ENCODE assay signal across 9 mouse cellular contexts in the genomic region with DNA sequence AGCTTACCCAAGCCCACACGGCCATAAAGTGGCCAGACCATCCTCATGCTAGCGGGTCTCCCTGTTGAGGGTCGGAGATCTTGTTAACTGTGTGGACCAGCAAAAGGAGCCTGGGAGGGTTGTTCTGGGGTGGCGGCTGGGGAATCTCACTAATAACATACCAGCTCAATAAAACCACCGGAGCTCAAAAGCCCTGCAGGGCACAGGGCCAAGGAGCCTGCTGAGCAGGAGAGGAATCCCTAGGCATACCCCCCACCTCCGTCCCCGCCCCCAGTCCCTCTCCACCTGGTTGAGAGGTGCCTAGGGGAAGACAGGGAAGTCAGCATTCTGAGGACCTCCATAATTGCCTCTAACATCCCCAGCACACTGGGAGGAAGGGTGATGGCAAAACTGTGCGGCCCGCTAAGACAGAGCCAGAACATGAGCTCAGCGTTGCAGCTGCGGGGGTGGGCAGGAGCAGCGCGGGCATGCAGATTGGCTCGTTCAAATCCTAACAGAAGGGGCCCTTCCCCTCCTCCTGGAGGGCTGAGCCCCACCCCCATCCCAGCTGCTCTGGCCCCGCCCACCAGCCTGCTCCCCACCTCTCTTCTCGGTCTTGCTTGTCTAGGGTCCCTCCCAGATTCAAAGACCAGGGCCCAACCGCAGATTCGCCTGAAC. TPM values are rescaled to one million over a fixed set of nuclear protein-coding genes. Genes with fewer than 3 reads are reported as not detected.
DNase-seq lines count a peak whose midpoint lies in the region; ATAC-seq lines count a peak whose summit lies in the region.
"Had no signal": no experiment of that assay in that cellular context is flagged by ENCODE, and none has a peak within 500 bp of the region (broad histone marks: within the 10 kb centered on the region; RNA-seq: fewer than 3 reads in every experiment).

No protein-coding gene starts in this region.

- DNase-seq in layer of hippocampus, adult 11-12 months (ENCODE audit: low spot score): peak; percentile 88
- DNase-seq in layer of hippocampus, adult 9-10 months (ENCODE audit: low spot score): no peak
- DNase-seq in layer of hippocampus, adult 8-10 months (ENCODE audit: low spot score in 2 of 2): peak; percentile 87 to 89
- DNase-seq in right cerebral cortex, postnatal 25 days: peak; percentile 73

- 11% methylated on average over 18 of the region's 18 CpGs for WGBS in embryonic facial prominence, embryonic 12.5 days
- 18% methylated on average over 18 of the region's 18 CpGs for WGBS in heart, embryonic 15.5 days
- WGBS in lung, embryonic 15.5 days: 14% methylated on average over 17 of the region's 18 CpGs

- peaks cover 45% of the 10 kb centered on the region for H3K36me3 ChIP-seq in embryonic facial prominence, embryonic 12.5 days
- peaks cover 21% of the 10 kb centered on the region for H3K36me3 ChIP-seq in heart, embryonic 15.5 days
- H3K36me3 ChIP-seq in lung, embryonic 15.5 days: peaks cover 28% of the 10 kb centered on the region

- peak overlapping the region; percentile 85 for H3K27ac ChIP-seq in embryonic facial prominence, embryonic 12.5 days
- H3K27ac ChIP-seq in heart, embryonic 15.5 days: peak overlapping the region; percentile 80
- peak overlapping the region; percentile 85 for H3K27ac ChIP-seq in lung, embryonic 15.5 days

- H3K9ac ChIP-seq in embryonic facial prominence, embryonic 12.5 days: no peak overlapping the region
- peak overlapping the region; percentile 23; the same call in 1 of the 2 replicates for H3K9ac ChIP-seq in heart, embryonic 15.5 days
- H3K9ac ChIP-seq in lung, embryonic 15.5 days: no peak overlapping the region; the same call in 1 of the 2 replicates

- peak overlapping the region; percentile 33 for H3K4me2 ChIP-seq in embryonic facial prominence, embryonic 12.5 days (replicated peaks)
- peak overlapping the region; percentile 41 for H3K4me2 ChIP-seq in heart, embryonic 15.5 days
- H3K4me2 ChIP-seq in lung, embryonic 15.5 days: peak overlapping the region; percentile 45

- no peaks in the 10 kb centered on the region for H3K27me3 ChIP-seq in embryonic facial prominence, embryonic 12.5 days
- no peaks in the 10 kb centered on the region for H3K27me3 ChIP-seq in heart, embryonic 15.5 days
- H3K27me3 ChIP-seq in lung, embryonic 15.5 days: no peaks in the 10 kb centered on the region

- no peak overlapping the region for H3K4me3 ChIP-seq in embryonic facial prominence, embryonic 12.5 days
- H3K4me3 ChIP-seq in heart, embryonic 15.5 days: peak overlapping the region; percentile 1; the same call in 1 of the 2 replicates
- peak overlapping the region; percentile 6; the same call in 1 of the 2 replicates for H3K4me3 ChIP-seq in lung, embryonic 15.5 days

- ATAC-seq in embryonic facial prominence, embryonic 12.5 days (ENCODE audit: insufficient number of reproducible peaks, insufficient read depth, low FRiP score, low TSS enrichment): peak; percentile 86
- ATAC-seq in heart, embryonic 15.5 days (replicated peaks; ENCODE audit: insufficient number of reproducible peaks, insufficient read depth, low FRiP score, low read depth): peak; percentile 66
- ATAC-seq in lung, embryonic 15.5 days (ENCODE audit: borderline replicate concordance, extremely low read depth, low FRiP score, low TSS enrichment): peak; percentile 74
- no peak for ATAC-seq in monocyte, adult 5-6 weeks (replicated peaks; ENCODE audit: insufficient number of reproducible peaks, low FRiP score, low TSS enrichment, poor library complexity, severe bottlenecking)

- H3K9me3 ChIP-seq in embryonic facial prominence, embryonic 12.5 days: no peaks in the 10 kb centered on the region
- H3K9me3 ChIP-seq in heart, embryonic 15.5 days (replicated peaks): no peaks in the 10 kb centered on the region
- H3K9me3 ChIP-seq in lung, embryonic 15.5 days: no peaks in the 10 kb centered on the region

- H3K4me1 ChIP-seq in embryonic facial prominence, embryonic 12.5 days: peaks cover 30% of the 10 kb centered on the region
- H3K4me1 ChIP-seq in heart, embryonic 15.5 days (replicated peaks): peaks cover 60% of the 10 kb centered on the region
- H3K4me1 ChIP-seq in lung, embryonic 15.5 days: peaks cover 67% of the 10 kb centered on the region

RNA-seq across cellular contexts. Expression of gene Soga1, which starts 20.6 kb away (rescaled TPM):
- 5.7 and 7.8 TPM in 2 replicates for polyA plus RNA-seq in embryonic facial prominence, embryonic 12.5 days (2016; fragmentation: Nextera tagmentation; extraction: Ambion mirVana)
- 1.7 and 2.7 TPM in 2 replicates for polyA plus RNA-seq in heart, embryonic 15.5 days (2015; fragmentation: Nextera tagmentation; extraction: Ambion mirVana)
- 10 to 100 TPM; 30.9 to 38.3 (median 34.4) TPM for total RNA-seq in layer of hippocampus, adult 8-10 months (2022)
- polyA plus RNA-seq in lung, embryonic 15.5 days (2015; fragmentation: Nextera tagmentation; extraction: Ambion mirVana): 4.1 and 5.1 TPM in 2 replicates
- total RNA-seq in monocyte, adult 5-6 weeks (2017): 0.76 to 1.5 TPM (median 0.78 TPM) in 3 replicates

RNA-seq across cellular contexts. Expression of gene Tldc2, which starts 28.4 kb away (rescaled TPM):
- not detected in 2 replicates for polyA plus RNA-seq in embryonic facial prominence, embryonic 12.5 days (2016; fragmentation: Nextera tagmentation; extraction: Ambion mirVana)
- not detected in 2 replicates for polyA plus RNA-seq in heart, embryonic 15.5 days (2015; fragmentation: Nextera tagmentation; extraction: Ambion mirVana)
- total RNA-seq in layer of hippocampus, adult 8-10 months (2022): not detected
- polyA plus RNA-seq in lung, embryonic 15.5 days (2015; fragmentation: Nextera tagmentation; extraction: Ambion mirVana): not detected in 2 replicates
- total RNA-seq in monocyte, adult 5-6 weeks (2017): not detected in 3 replicates
- total RNA-seq: layer of hippocampus, postnatal 25 days had no signal

RNA-seq across cellular contexts. Expression of gene Dsn1, which starts 51.5 kb away (rescaled TPM):
- polyA plus RNA-seq in embryonic facial prominence, embryonic 12.5 days (2016; fragmentation: Nextera tagmentation; extraction: Ambion mirVana): 45.1 and 49.6 TPM in 2 replicates
- polyA plus RNA-seq in heart, embryonic 15.5 days (2015; fragmentation: Nextera tagmentation; extraction: Ambion mirVana): 30.4 and 31.4 TPM in 2 replicates
- 1 to 10 TPM; 4.5 to 6.3 (median 5.3) TPM for total RNA-seq in layer of hippocampus, adult 8-10 months (2022)
- polyA plus RNA-seq in lung, embryonic 15.5 days (2015; fragmentation: Nextera tagmentation; extraction: Ambion mirVana): 39.0 and 40.9 TPM in 2 replicates
- total RNA-seq in monocyte, adult 5-6 weeks (2017): 13.4 to 31.9 TPM (median 17.8 TPM) in 3 replicates
